ENCODE assay signal across 19 mouse cellular contexts in the genomic region with DNA sequence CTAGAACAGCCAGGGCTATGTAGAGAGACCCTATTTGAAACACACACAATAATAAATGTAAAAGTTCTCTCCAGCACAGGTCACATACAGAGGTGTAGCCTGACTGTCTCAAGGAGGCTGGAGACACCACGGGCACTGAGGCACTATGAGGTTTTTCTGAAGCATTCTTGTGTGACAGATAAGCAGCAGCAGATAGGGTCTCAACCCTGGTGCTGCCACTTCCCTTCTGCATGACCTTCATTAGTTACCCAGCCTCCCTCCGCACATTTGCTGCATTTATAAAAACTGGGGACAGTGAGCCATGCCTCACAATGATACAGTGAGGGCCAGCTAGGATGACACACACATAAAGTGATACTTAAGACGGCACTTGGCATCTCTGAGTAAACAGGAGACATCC. TPM values are rescaled to one million over a fixed set of nuclear protein-coding genes. Genes with fewer than 3 reads are reported as not detected.
"Had no signal": no experiment of that assay in that cellular context is flagged by ENCODE, and none has a peak within 500 bp of the region (broad histone marks: within the 10 kb centered on the region; RNA-seq: fewer than 3 reads in every experiment).

No protein-coding gene starts in this region.

- H3K9me3 ChIP-seq: liver, embryonic 15.5 days; midbrain, embryonic 10.5 days; neural tube, embryonic 15.5 days had no signal

- H3K4me3 ChIP-seq: layer of hippocampus, adult 2 months; liver, embryonic 15.5 days; midbrain, embryonic 10.5 days; myocyte; neural tube, embryonic 15.5 days had no signal

- ATAC-seq: inflammation-experienced regulatory T-cells, adult 6 months; intestine, postnatal 0 days had no signal

- H3K27me3 ChIP-seq: liver, embryonic 15.5 days; neural tube, embryonic 15.5 days had no signal

- H3K4me2 ChIP-seq: liver, embryonic 15.5 days; neural tube, embryonic 15.5 days had no signal

- H3K27ac ChIP-seq: layer of hippocampus, adult 2 months; liver, embryonic 15.5 days; macrophage; midbrain, embryonic 10.5 days; neural tube, embryonic 15.5 days; stomach, postnatal 0 days had no signal

- H3K9ac ChIP-seq: liver, embryonic 15.5 days; neural tube, embryonic 15.5 days had no signal

- H3K36me3 ChIP-seq: liver, embryonic 15.5 days had no signal

- DNase-seq: kidney, adult 8-10 months; kidney, postnatal 4 days; lung, adult 2 months; lung, postnatal 10 days; midbrain, embryonic 14.5 days; right cerebral cortex, adult 18-20 months; right cerebral cortex, postnatal 25 days; thymus, postnatal 4 days had no signal

RNA-seq across cellular contexts. Expression of a gene that starts 20.4 kb away (rescaled TPM):
- total RNA-seq: layer of hippocampus, adult 2 months; layer of hippocampus, postnatal 10 days; left cerebral cortex, postnatal 36 days had no signal
- polyA plus RNA-seq: inflammation-experienced regulatory T-cells, adult 6 months had no signal
